Mouse (Mus musculus): ENCODE data around the gene Adcy5.

- TF ChIP-seq EP300 (IDR thresholded peaks at IDR 0.05; ENCODE audit: insufficient read depth, low read depth, low read length) (no peak), CTCF (IDR thresholded peaks at IDR 0.05) (no peak), POLR2A (IDR thresholded peaks at IDR 0.05; ENCODE audit: insufficient read depth, low read depth, low read length) (no peak)
These were observed 94.1 kb downstream of the Adcy5 start for GRCm38 (mm10) chr16:35248825-35249224.
